Mouse (Mus musculus): ENCODE measurements around the gene Focad.
A peak's percentile ranks its signal among the peaks of the same experiment; 100 is the strongest.

DNA sequence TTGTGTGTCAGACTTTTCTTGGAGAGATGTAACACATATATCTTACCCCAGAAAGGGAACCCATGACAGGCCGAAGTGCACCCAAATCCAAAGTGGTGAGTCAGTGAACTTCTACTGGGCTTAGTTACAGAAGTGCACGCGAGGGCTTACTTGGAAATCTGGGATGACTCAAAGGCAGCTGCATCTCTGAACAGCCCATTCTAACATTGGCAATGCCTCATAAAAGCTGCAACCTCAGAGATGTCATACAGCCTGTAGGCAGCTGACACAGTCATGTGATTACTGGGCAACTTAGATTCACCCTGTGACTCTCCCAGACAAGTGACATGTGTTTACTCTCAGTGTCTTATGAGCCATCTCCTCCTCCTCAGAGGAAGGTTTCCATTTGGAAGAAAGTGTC lies 119.5 kb downstream of the Focad start:
- TF ChIP-seq CTCF (IDR thresholded peaks at IDR 0.05; ENCODE audit: control insufficient read depth, insufficient read depth, insufficient read length) (no peak), CEBPB (IDR thresholded peaks at IDR 0.05; ENCODE audit: low read depth) (no peak), USF1 (IDR thresholded peaks at IDR 0.05; ENCODE audit: low read depth) (peak; percentile 89), MAX (IDR thresholded peaks at IDR 0.05) (no peak)
